Mouse (Mus musculus) liver, adult 2 months (tissue): ENCODE results near the gene Ubxn2a.

Experiments used
- CTCF ChIP-seq: fragments of 200-500 bp; IDR thresholded peaks from 2 replicates; pipeline ENCODE4 v1.5.1; 2011; ENCODE audit warnings: low read depth, low read length, control low read depth
- POLR2A ChIP-seq: fragments of 200-500 bp; IDR thresholded peaks from 2 replicates; pipeline ENCODE4 v1.6.1; 2011; ENCODE audit warnings: low read length, control low read depth; ENCODE audit not compliant: insufficient read depth; ENCODE audit errors: extremely low read depth

- no peak for TF ChIP-seq CTCF
- no peak for TF ChIP-seq POLR2A
These were observed 886 bp upstream of the Ubxn2a start for GRCm38 (mm10) chr12:4908391-4908790.
